Mouse (Mus musculus): Measurements from ENCODE around the gene Kif21b.

GRCm38 (mm10) chr1:136167657-136168056, 36.5 kb downstream of the Kif21b start:
- TF ChIP-seq POLR2A (IDR thresholded peaks at IDR 0.05; ENCODE audit: borderline replicate concordance, insufficient read depth, low read length) (no peak), CTCF (IDR thresholded peaks at IDR 0.05; ENCODE audit: borderline replicate concordance, insufficient read depth, low read depth, low read length) (peak; percentile 38; the same call in 1 of the 2 replicates)
